Mouse (Mus musculus): ENCODE data around the gene Kcnip4. TPM values are rescaled to one million over a fixed set of nuclear protein-coding genes. Genes with fewer than 3 reads are reported as not detected.

The Kcnip4 gene
- total RNA-seq, 2 experiments from 2014 or later, result 2.9 to 3.3 TPM

DNA sequence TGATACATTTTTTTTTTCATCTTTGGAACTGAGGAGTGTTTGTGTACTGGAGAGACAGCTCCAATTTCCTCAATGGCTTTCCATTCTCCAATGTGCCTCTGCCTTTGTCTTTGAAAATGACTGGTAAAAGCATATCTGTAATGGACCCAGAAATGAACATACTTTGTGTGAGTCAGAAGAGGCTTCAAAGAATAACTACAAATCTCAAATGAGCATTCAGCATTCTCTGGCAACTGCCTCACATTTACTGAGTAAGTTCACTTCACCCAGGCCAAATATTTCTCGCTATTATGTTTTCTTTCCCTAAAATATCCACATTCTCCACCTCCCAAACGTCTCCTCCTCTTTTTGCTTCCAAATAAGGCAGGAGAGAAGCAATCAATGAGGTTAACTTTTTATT lies 646.6 kb downstream of the Kcnip4 start:
- no peak for DNase-seq

DNA sequence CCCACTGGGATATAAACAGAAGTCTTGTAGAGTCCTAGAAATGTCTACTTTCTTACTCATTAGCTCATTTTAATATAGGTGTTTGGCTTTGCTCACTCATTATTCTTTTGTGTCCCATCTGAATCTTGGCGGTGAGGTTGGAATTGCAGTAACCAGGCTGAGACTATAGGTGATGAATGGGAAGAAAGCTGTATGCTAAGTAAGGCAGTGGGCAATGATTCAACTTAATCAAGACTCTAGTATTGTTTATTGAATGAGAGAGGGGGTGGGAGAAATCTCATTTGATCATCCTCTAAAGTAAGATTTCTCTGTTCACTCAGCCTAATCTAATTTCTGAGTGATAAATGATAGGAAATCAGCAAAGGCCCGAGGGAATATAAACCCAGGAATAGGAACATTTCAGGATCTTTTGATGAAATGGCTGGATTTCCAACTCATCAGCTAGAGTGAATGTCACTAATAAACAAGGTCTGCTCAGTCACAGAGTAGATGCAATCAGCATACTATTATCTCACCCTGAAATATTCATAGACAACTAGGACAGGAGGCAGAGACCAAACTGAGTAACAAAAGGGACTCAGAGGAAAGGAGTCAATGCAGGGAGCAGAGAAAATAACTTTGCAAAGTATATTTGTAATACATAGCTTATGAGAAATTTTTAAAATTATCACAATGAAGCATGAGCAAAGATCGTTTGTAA lies 660.3 kb downstream of the Kcnip4 start:
- no peak for DNase-seq

DNA sequence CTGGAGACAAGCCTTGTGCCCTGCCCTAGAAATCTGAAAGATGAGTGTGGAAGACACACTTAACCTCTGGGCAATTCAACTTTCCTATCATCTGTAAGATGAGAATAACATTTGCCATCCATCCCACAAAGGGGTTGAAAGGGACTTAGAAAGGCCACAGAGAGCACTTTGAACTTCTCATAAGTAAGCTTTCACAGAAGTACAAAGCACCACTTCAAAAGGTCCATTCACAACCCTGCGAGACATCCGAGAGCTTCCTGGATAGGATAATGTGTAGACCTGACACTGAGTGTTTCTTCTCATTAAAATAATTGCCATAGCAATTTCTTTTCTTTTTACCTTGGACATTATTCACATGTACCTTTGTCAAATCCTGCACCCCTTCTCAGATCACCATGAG lies 683.7 kb downstream of the Kcnip4 start:
- DNase-seq, result no peak

DNA sequence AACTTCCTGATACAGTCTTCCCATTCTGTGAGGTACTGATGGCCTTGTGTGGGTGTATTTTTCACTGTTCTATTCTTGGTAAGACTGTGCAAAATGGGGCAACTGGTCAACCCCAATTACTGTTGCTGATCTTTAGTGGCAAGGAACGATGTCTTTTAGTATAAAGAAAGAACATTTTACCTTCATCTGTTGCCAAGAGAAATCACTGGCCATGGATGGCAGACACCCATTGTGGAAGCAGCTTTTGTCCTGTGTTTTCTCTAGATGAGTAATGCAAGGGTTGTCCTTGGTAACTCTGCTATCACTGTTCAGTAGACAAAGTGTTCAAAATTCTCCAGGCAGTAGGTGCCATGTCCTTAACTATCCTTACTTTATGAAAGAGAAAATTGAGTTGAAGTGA lies 729.2 kb downstream of the Kcnip4 start:
- peak; percentile 20 for DNase-seq

DNA sequence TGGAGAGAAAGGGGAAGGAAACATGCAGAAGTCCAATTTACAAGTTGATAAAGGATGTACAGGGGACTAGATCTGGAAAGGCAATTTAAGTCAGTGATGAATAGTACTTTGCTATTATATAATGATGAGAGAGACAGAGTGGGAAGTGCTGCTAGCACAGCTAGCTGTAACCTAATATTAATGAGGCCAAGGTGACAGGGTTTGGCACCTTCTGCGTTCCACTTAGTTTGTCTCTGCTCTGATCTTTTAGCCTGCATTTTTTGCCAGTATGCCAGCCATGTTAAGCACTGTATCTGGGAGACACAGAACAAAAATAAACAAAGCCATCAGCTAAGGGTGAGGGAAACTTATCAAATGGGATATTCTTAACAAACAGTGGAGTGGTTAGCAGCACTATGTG lies 745.3 kb downstream of the Kcnip4 start:
- no peak for DNase-seq

DNA sequence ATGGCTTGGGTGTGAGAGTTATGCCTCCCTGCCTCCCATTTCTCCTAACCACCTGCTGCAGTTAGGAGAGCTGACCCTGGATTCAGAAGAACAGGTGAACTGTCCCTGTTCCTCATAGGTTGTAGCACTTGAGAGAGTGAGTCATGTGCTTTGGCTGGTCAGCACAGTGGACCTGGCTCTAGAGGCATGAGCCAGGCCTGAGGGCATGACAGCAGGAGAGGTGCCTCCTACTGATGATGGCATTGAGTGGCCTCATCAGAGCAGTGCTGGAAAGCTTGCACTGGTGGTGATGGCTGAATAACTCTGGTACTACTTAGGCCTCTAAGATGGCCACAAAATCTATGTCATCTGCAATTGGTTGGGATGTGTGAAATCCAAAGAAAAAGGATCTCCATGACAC lies 776.1 kb downstream of the Kcnip4 start:
- DNase-seq, result no peak

DNA sequence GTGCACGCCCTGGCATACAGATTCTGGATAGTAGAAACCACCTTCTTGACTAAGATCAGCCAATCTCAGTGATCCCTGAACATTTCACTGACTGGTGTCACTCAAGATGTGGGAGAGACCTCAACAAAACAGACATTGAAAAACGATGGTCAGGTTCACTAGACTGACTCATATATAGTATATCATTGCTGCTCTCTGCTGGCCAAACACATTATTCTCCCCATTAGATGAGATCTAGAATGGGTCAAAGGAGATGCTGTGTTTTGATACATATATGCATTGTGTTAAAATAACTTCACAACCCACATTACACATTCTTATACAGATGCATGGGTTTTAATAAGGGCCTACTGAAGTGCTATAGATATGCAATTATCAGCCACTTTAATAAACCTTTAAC lies 787.1 kb downstream of the Kcnip4 start:
- peak; percentile 25 for DNase-seq

DNA sequence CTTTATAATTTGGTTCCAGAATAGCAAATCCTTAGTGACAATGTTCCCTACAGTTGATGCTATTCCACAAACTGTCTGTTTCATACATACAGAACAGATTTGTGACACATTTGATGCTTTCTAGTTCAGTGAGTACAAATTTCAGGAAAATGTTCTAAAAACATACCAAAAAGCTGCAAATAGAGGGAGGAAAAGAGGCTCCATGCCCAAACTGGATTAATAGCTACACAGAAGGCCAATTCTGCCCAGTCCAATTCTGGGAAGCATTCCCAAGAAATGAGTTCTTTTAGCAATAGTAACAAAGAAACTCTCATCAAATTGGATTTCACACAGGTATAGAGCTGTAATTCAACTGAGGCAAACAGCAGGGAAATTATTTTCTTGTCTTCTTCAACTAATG lies 806.5 kb downstream of the Kcnip4 start:
- DNase-seq, result no peak

DNA sequence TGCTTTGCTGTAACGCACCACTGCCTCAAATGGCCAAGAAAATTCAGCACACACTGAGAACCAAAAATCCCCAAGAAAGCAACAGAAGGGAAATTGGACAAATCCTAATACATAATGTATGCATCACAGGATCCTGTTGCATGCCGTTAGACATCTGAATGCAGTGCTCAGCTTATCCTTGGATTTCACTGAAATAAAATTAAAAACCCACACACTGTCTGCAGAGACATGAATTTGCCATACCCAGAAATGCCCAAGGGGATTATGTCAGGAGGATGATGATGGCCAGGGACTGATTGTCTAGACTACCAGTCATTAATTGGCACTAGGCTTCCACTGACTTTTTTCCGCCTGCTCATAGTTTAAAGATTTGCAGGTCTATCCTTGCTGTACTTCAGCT lies 818.7 kb downstream of the Kcnip4 start:
- no peak for DNase-seq

DNA sequence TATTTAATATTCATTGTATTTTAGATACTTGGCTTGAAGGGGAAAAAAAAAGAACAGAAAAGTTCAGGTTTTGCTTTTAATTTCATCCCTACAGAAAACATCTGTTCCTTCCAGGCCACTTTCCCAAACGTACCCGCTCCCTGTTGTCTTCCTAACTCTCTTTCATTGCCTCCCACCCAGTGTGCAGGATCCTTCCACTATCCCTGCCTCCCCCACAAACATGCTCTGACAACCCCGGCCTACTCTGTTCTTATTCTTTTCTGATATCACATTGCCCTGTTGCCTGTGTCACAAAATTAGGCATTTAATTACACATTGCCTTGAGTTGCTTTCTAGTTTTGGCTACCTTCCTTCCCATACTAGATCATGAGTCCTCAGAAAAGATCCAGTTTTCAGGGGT lies 837.6 kb downstream of the Kcnip4 start:
- no peak for DNase-seq

DNA sequence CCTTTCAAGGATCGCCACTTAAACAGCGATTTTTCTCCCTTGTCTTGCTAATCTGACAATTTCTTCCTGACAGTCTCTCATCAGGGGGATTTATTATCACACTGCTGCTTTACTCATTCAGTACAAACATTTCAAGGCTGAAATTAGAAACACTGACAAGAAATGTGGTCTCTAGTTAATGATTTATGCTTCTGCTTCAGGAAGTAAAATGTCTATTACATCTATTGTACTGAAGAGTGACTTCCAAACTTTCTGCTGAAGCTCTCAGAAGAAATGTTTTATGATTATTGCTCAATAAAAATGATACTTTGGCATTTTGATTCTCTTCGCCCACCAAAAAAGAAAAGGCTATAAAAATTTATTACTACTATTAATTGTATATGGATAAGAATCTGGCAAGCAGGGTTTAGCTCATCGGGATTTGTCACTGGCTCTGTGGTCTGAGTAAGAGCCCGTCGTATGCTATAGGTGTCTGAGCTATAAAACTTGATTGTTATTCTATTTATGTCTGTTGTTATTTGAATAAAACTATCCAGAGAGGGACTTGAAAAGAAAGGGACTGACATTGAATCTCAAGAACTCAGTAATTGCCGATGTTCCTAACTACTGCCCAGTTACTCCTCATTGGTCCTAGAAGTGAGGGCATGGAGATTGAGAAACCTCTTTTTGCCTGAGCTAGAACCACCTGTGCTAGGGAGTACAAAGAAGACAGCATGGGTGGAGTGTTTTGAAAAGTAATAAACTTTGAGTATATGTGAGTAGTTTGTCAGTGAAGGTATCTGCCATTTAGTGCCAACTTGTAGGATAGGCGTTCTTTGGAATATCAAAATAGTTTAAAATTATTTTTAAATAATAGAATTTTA lies 844.7 kb downstream of the Kcnip4 start:
- DNase-seq, result no peak

DNA sequence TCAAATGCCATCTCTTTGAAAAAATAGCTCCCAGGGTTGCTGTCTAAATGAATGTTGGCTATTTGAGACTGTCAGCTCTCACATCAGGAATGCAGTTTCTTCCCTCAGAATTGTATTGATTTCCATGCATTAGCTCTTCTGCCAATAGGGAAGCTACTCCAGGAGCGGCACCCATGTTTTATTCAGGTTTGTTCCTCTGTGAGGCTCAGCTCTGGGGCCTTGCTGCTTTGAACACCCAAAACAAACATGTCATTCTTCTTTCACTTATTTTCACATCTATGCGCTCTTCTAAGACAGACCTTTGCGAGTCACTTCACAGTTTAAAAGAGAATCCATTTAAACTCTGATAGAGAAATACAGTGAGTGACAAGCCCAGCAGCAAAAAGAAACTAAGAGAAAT lies 862.2 kb downstream of the Kcnip4 start:
- DNase-seq, result no peak

DNA sequence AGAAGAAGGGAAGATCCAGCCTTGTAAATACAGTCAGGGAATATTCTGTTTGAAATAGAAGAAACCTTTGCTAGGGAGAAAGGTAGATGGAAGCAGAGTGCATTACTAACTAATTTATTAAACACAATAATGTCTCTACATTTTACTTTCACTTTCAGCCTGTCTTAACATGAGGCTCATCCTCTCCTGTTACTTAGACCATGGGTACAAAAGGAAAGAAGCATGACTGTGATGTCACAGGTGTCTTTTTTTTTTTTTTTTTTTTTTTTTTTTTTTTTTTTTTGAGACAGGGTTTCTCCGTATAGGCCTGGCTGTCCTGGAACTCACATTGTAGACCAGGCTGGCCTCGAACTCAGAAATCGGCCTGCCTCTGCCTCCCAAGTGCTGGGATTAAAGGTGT lies 864.7 kb downstream of the Kcnip4 start:
- DNase-seq, result no peak

DNA sequence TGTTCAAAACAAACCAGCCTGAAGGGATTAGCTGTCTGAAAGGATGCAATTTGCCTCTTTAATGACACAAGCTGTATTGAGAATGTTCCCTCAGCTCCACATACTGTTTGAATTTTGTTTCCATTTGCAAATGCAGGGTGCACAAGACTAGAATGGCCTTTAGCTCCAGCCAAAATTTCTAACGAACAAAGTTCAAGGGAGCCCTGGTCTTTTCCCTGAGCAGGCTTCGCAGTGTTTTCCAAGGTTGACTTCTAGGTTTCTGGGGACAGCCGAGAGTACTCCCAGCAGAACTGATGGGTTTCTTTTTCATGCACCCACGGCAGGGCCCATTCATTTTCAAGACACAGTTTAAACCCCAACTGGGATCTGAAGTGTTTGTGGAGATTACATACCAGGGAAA lies 874.2 kb downstream of the Kcnip4 start:
- peak; percentile 14 for DNase-seq

DNA sequence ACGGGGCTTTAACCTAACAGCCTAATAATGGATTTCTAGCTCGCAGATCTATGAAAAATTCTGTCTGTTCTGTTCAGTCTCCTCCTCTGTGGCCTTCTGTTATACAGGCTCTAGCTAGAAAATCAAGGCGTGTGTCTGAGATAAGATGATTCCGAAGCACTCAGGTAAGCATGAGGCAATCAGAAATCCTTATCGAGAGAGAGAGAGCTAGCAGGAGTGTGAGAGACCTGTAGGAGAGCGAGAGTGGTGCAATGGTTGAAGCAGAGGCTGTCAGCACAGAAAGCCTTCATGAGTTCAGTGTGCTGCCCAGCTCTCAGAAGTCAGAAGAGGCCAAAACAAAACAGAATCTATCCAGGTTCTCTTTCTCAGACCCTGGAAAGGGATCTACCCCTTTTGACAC lies 888.0 kb downstream of the Kcnip4 start:
- no peak for DNase-seq

DNA sequence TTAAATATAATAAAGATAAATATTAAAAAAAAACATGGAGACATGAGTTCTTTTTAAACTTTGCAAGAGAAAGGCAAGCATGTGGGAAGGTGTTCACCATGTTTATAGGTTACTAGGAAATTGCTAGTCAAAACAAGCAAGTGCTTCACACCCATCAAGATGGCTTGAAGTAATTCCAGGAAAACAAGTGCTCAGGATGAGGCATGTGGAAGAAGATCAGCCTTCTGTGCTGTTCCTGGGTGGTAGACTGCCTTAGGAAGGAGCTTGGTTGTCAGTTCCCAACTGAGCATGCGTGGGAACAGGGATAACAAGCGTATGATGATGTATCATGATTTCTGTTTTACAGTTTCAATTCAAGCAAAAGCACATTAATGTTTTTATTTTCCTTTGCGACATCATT lies 891.1 kb downstream of the Kcnip4 start:
- no peak for DNase-seq

DNA sequence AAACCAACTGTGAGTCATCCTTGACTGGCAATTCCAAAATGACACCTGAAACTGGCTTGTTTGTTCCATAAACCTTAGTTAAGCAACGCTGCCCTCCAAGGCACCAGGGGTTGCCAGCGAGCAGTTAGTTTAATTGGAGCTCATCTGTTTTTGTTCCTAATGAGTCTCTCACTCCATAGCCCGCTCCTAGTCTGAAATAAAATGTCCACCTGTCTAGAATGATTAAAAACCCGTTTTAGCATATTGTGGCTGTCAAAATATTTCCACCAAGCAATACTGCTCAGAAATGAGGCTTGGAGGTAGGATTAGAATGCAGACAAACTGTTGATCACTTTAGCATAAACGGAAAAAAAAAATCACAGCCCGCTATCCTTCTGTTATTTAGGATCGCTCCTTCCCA lies 901.3 kb downstream of the Kcnip4 start:
- no peak for DNase-seq

DNA sequence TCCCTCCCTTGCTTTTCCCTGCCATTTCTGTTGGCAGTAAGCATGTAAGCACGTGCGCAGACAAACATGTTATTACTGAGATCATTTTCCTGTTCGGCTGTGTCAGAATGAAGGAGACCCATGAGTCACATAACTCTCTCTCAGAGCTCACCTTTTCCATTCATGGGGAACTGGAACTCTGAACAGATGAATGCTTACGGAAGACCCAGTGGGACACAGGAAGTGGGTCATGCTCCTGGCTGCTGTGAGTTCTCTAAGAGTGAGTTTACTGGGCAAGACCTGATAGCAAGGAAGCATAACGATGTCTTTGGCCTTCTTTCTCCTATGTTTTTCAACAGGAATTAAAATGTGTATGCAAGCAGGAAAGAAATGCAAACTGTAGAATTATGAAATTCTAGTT lies 917.8 kb downstream of the Kcnip4 start:
- no peak for DNase-seq

DNA sequence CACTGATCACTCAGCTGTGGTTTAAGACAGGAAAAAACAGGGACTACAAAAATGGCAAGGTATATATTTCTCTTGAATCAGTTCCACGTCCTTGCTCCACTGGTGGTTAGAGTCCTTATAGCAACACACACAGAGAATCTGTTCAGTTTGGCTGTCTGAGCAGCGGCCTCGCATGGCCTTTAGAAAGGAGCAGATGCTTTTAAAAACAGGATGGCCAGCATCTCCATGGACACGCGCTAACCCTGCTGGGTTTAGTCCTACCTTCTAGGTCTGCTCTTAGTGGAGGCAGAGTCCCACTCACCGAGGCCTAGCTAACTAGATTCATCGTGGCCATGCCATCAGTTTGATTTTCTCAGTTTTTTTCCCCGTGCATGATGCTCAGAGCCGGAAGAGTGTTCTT lies 918.4 kb downstream of the Kcnip4 start:
- DNase-seq, result no peak

DNA sequence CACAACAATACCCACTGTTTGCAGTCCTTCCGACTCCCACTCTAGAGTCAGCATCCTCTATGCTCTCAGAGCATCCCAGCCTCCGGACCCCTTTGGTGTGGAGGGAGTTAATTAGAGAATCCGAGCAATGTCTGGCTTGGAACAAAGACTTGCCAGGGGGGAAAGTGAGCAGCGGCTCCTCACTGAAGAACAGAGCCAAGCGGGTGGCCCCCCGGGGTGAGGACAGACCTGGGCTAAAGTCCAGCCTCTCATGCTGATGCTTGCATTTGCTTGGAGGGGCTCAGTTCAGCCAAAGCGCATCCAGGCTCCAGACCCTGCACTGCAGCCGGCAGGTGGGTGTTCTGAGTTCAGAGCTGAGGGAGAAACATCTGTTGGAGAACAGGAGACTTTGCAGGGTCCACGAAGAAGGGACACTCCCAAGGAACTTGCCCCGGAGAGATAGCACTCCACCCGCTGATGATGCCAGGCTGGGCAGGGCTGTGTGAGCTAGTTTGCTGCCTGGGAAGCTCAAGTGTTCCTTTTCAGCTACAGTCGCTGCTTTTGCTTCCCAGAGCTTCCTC lies 925.1 kb downstream of the Kcnip4 start:
- DNase-seq, result no peak

DNA sequence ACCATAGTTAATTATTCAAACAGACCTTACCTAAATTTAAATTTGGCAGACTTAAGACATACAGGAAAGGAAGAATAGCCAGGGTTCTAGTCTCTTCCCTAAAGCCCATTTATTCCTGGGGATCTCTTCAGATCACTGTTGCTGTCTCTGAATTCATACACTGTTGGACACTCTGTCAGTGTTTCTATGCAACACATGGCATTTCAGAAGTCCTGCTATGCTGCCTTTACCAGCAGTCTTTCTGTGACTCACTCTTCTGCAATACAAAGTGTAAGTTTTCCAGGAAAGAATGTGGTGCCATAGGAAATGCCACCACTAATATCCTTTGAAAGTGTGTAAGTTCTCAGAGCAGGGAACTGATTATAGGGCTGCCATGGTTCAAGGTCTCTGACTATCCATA lies 936.7 kb downstream of the Kcnip4 start:
- DNase-seq, result no peak

DNA sequence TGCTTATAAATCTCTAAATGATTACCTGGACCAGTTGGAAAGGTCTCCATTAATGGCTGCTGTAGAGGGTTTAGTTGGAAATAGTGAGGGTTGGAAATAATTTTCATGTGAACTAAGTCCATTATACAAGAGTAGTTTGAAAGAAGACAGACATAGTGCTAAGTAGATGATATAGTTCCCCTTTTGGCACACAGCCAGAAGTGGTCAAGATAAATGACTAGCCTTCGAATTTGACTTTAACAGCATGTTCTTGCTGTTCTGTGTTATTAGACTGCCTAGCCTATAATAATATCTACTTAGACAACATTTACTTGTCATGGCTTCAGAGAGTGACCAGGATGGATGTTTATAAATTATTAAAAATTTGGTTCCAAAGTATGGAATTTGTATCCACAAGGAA lies 941.3 kb downstream of the Kcnip4 start:
- peak; percentile 10 for DNase-seq

DNA sequence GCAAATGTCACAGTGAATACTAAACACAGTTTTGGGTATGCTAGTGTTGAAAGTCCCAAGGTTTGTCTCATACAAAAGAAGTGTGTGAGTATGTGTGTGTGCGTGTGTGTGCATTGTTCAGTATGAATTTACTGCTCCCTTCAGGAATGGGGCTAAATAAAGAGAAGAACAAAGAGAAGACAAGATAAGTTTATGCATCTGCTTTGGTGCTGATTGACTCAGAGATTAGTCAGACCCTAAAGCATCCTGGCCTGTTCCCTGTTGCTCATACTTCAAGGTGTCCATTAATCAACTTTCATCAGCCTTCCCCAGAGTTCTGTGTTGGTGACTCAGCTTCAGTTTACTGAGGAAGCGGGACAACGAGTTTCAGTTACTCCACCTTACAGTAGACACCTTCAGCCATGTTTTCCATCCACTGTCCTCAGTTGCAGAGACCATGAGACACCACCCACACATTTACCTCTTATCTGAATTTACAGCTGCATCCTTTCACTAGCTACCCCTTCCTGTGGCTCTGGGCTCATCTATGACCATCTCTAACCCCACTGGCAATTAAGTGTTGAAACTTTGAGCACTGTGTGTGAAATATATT lies 960.6 kb downstream of the Kcnip4 start:
- peak; percentile 13 for DNase-seq
